Mouse (Mus musculus) megakaryocyte, embryonic 14.5 days (primary cell): ENCODE data around the gene Cacna1d. TPM values are rescaled to one million over a fixed set of nuclear protein-coding genes. Genes with fewer than 3 reads are reported as not detected.
A peak's percentile ranks its signal among the peaks of the same experiment; 100 is the strongest.

ENCODE experiments used
- H3K27me3 ChIP-seq: replicated peaks from 2 replicates; pipeline ENCODE3; 2012; ENCODE audit warnings: inconsistent platforms
- H3K36me3 ChIP-seq: replicated peaks from 2 replicates; pipeline ENCODE3; 2012; ENCODE audit warnings: low read length, inconsistent platforms, mixed read lengths
- H3K4me1 ChIP-seq: 2 replicates; pipeline ENCODE4 v1.6.1; 2012; ENCODE audit warnings: inconsistent platforms
- H3K4me3 ChIP-seq: replicated peaks from 2 replicates; pipeline ENCODE3; 2012; ENCODE audit warnings: moderate library complexity, mild to moderate bottlenecking, inconsistent platforms
- H3K9me3 ChIP-seq: 2 replicates; pipeline ENCODE4 v1.6.1; 2012; ENCODE audit warnings: inconsistent platforms
- FLI1 ChIP-seq: IDR thresholded peaks from 2 replicates; pipeline ENCODE4 v1.6.1; 2012; ENCODE audit warnings: low read length, inconsistent platforms, mixed read lengths
- GATA1 ChIP-seq: IDR thresholded peaks from 3 replicates; pipeline ENCODE4 v1.6.1; 2012; ENCODE audit warnings: mixed read lengths, low read length, inconsistent platforms, borderline replicate concordance
- polyA plus RNA-seq: library from polyadenylated mRNA; stranded (reverse); fragments of >175 nt; gene quantifications from 2 replicates; pipeline ENCODE4 v1.2.3, GENCODE M21; 2012; ENCODE audit warnings: low replicate concordance; ENCODE audit not compliant: insufficient read depth

The Cacna1d gene
- polyA plus RNA-seq, 1 experiment, result 0.02 TPM

GRCm38 (mm10) chr14:30242818-30243205 lies 248.4 kb downstream of the Cacna1d start:
- peaks cover 20% of the 10 kb centered on the region for H3K27me3 ChIP-seq
- peaks cover 10% of the 10 kb centered on the region for H3K9me3 ChIP-seq
- H3K4me3 ChIP-seq, result no peak overlapping the region
- H3K4me1 ChIP-seq, result peaks cover 5% of the 10 kb centered on the region; the same call in 1 of the 2 replicates
- H3K36me3 ChIP-seq, result no peaks in the 10 kb centered on the region
- TF ChIP-seq GATA1 (no peak), FLI1 (no peak)

- Histone ChIP-seq H3K4me3 (no peak overlapping the region), H3K36me3 (no peaks in the 10 kb centered on the region), H3K4me1 (peaks cover 3% of the 10 kb centered on the region; the same call in 1 of the 2 replicates), H3K9me3 (peaks cover 10% of the 10 kb centered on the region), H3K27me3 (peaks cover 20% of the 10 kb centered on the region)
- TF ChIP-seq FLI1 (no peak), GATA1 (no peak)
Observed at GRCm38 (mm10) chr14:30242166-30242817, 249.0 kb downstream of the Cacna1d start.

GRCm38 (mm10) chr14:30240916-30241515 lies 250.2 kb downstream of the Cacna1d start:
- peaks cover 3% of the 10 kb centered on the region; the same call in 1 of the 2 replicates for H3K4me1 ChIP-seq
- H3K9me3 ChIP-seq, result peaks cover 10% of the 10 kb centered on the region
- no peak overlapping the region for H3K4me3 ChIP-seq
- H3K27me3 ChIP-seq, result peaks cover 19% of the 10 kb centered on the region
- no peaks in the 10 kb centered on the region for H3K36me3 ChIP-seq
- TF ChIP-seq GATA1, result no peak
- TF ChIP-seq FLI1, result no peak

GRCm38 (mm10) chr14:30238807-30239206 lies 252.4 kb downstream of the Cacna1d start:
- TF ChIP-seq GATA1 (no peak), FLI1 (no peak)
- peaks cover 10% of the 10 kb centered on the region for H3K9me3 ChIP-seq
- no peak overlapping the region for H3K4me3 ChIP-seq
- peaks cover 11% of the 10 kb centered on the region for H3K27me3 ChIP-seq
- no peaks in the 10 kb centered on the region for H3K4me1 ChIP-seq
- no peaks in the 10 kb centered on the region for H3K36me3 ChIP-seq

GRCm38 (mm10) chr14:30225161-30225560 lies 266.1 kb downstream of the Cacna1d start:
- TF ChIP-seq GATA1, result no peak
- TF ChIP-seq FLI1, result no peak
- H3K4me3 ChIP-seq, result no peak overlapping the region
- H3K27me3 ChIP-seq, result peaks cover 17% of the 10 kb centered on the region
- no peaks in the 10 kb centered on the region for H3K9me3 ChIP-seq
- peaks cover 3% of the 10 kb centered on the region; the same call in 1 of the 2 replicates for H3K4me1 ChIP-seq
- no peaks in the 10 kb centered on the region for H3K36me3 ChIP-seq

- peaks cover 19% of the 10 kb centered on the region for H3K4me1 ChIP-seq
- H3K27me3 ChIP-seq, result peaks cover 19% of the 10 kb centered on the region
- no peak for TF ChIP-seq FLI1
- no peak for TF ChIP-seq GATA1
- no peaks in the 10 kb centered on the region for H3K36me3 ChIP-seq
- H3K9me3 ChIP-seq, result no peaks in the 10 kb centered on the region
- H3K4me3 ChIP-seq, result no peak overlapping the region
Observed at GRCm38 (mm10) chr14:30222101-30222500, 269.2 kb downstream of the Cacna1d start.

- Histone ChIP-seq H3K27me3 (peaks cover 15% of the 10 kb centered on the region), H3K9me3 (no peaks in the 10 kb centered on the region), H3K36me3 (no peaks in the 10 kb centered on the region), H3K4me3 (no peak overlapping the region), H3K4me1 (peaks cover 37% of the 10 kb centered on the region)
- TF ChIP-seq GATA1 (no peak), FLI1 (no peak)
Observed at GRCm38 (mm10) chr14:30219851-30220250, 271.4 kb downstream of the Cacna1d start.

- no peak overlapping the region for H3K4me3 ChIP-seq
- peaks cover 7% of the 10 kb centered on the region for H3K27me3 ChIP-seq
- TF ChIP-seq FLI1 (no peak), GATA1 (no peak)
- no peaks in the 10 kb centered on the region for H3K9me3 ChIP-seq
- peaks cover 43% of the 10 kb centered on the region for H3K4me1 ChIP-seq
- no peaks in the 10 kb centered on the region for H3K36me3 ChIP-seq
Observed at GRCm38 (mm10) chr14:30218114-30218513, 273.1 kb downstream of the Cacna1d start.

GRCm38 (mm10) chr14:30217124-30217523 lies 274.1 kb downstream of the Cacna1d start:
- H3K36me3 ChIP-seq, result no peaks in the 10 kb centered on the region
- H3K4me1 ChIP-seq, result peaks cover 47% of the 10 kb centered on the region
- peak overlapping the region; percentile 60 for H3K4me3 ChIP-seq
- H3K9me3 ChIP-seq, result no peaks in the 10 kb centered on the region
- H3K27me3 ChIP-seq, result peaks cover 4% of the 10 kb centered on the region
- TF ChIP-seq GATA1 (no peak), FLI1 (0 out of 2 replicates have a peak, but pooled peaks have one; percentile 39)

GRCm38 (mm10) chr14:30208156-30208555 lies 283.1 kb downstream of the Cacna1d start:
- peaks cover 11% of the 10 kb centered on the region for H3K4me1 ChIP-seq
- peaks cover 5% of the 10 kb centered on the region for H3K27me3 ChIP-seq
- H3K4me3 ChIP-seq, result no peak overlapping the region
- H3K36me3 ChIP-seq, result no peaks in the 10 kb centered on the region
- TF ChIP-seq GATA1, result no peak
- no peak for TF ChIP-seq FLI1
- peaks cover 9% of the 10 kb centered on the region for H3K9me3 ChIP-seq
